24 mouse cellular contexts compared by ENCODE assay signal in the genomic region with DNA sequence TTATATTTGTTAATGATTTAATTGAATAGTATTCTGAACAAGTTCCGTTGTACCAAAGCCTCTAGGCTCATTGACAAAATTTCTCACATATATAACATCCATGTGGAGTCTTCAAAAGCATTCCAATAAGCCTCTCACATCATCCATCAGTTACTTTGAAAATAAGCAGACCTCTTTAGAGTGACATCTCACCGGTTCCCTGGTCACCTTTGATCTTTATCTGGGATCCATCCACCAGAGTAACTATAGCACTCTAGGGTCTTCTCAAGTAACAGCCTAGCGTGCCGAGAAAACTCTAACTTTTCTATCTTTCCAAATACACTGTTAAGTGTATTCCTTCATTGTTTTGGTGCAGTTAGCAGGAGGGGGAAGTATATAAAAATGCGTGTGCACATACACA. TPM values are rescaled to one million over a fixed set of nuclear protein-coding genes. Genes with fewer than 3 reads are reported as not detected.
DNase-seq lines count a peak whose midpoint lies in the region; ATAC-seq and TF ChIP-seq lines count a peak whose summit lies in the region.
"Had no signal": no experiment of that assay in that cellular context is flagged by ENCODE, and none has a peak within 500 bp of the region (broad histone marks: within the 10 kb centered on the region; RNA-seq: fewer than 3 reads in every experiment).

No protein-coding gene starts in this region.

- no peak for TF ChIP-seq EP300 in stomach, postnatal 0 days (optimal IDR thresholded peaks at IDR 0.05)

- H3K4me1 ChIP-seq in midbrain, embryonic 11.5 days (ENCODE audit: control insufficient read depth, insufficient read depth, low read length): no peaks in the 10 kb centered on the region
- H3K4me1 ChIP-seq in midbrain, embryonic 10.5 days: no peaks in the 10 kb centered on the region
- 0 out of 2 replicates have a peak, but pooled peaks cover 2% of the 10 kb centered on the region for H3K4me1 ChIP-seq in hindbrain, embryonic 10.5 days (replicated peaks)
- no peaks in the 10 kb centered on the region for H3K4me1 ChIP-seq in stomach, postnatal 0 days (replicated peaks; ENCODE audit: control insufficient read depth, insufficient read depth)
- H3K4me1 ChIP-seq: embryonic facial prominence, embryonic 13.5 days; embryonic facial prominence, embryonic 15.5 days; forebrain, embryonic 10.5 days; forebrain, embryonic 12.5 days had no signal

- 83% methylated on average over 5 of the region's 5 CpGs for WGBS in midbrain, embryonic 11.5 days
- 82% methylated on average over 5 of the region's 5 CpGs for WGBS in midbrain, embryonic 10.5 days
- 73% methylated on average over 5 of the region's 5 CpGs for WGBS in hindbrain, embryonic 10.5 days
- 59% methylated on average over 5 of the region's 5 CpGs for WGBS in stomach, postnatal 0 days

- H3K36me3 ChIP-seq in midbrain, embryonic 11.5 days (ENCODE audit: control insufficient read depth, insufficient read depth, low read length): no peaks in the 10 kb centered on the region
- no peaks in the 10 kb centered on the region for H3K36me3 ChIP-seq in midbrain, embryonic 10.5 days
- H3K36me3 ChIP-seq in hindbrain, embryonic 10.5 days: no peaks in the 10 kb centered on the region
- no peaks in the 10 kb centered on the region for H3K36me3 ChIP-seq in stomach, postnatal 0 days (ENCODE audit: control insufficient read depth, insufficient read depth, low read length)
- H3K36me3 ChIP-seq: embryonic facial prominence, embryonic 13.5 days; embryonic facial prominence, embryonic 15.5 days; forebrain, embryonic 10.5 days; forebrain, embryonic 12.5 days had no signal

- no peak overlapping the region for H3K4me2 ChIP-seq in midbrain, embryonic 11.5 days
- H3K4me2 ChIP-seq in stomach, postnatal 0 days (replicated peaks; ENCODE audit: low read depth): no peak overlapping the region
- H3K4me2 ChIP-seq: embryonic facial prominence, embryonic 13.5 days; embryonic facial prominence, embryonic 15.5 days; forebrain, embryonic 12.5 days had no signal

- no peak for TF ChIP-seq CTCF in layer of hippocampus, adult 2 months (conservative IDR thresholded peaks at IDR 0.05)
- TF ChIP-seq CTCF in stomach, postnatal 0 days (IDR thresholded peaks at IDR 0.05; ENCODE audit: low read depth): no peak

- H3K9me3 ChIP-seq in midbrain, embryonic 11.5 days (ENCODE audit: control insufficient read depth, low read length): no peaks in the 10 kb centered on the region
- H3K9me3 ChIP-seq in midbrain, embryonic 10.5 days (replicated peaks): no peaks in the 10 kb centered on the region
- H3K9me3 ChIP-seq in hindbrain, embryonic 10.5 days: no peaks in the 10 kb centered on the region
- H3K9me3 ChIP-seq in stomach, postnatal 0 days (ENCODE audit: control insufficient read depth, low read length): no peaks in the 10 kb centered on the region
- H3K9me3 ChIP-seq: embryonic facial prominence, embryonic 13.5 days; embryonic facial prominence, embryonic 15.5 days; forebrain, embryonic 10.5 days; forebrain, embryonic 12.5 days had no signal

- no peak overlapping the region for H3K4me3 ChIP-seq in midbrain, embryonic 11.5 days (ENCODE audit: low read depth, low read length)
- H3K4me3 ChIP-seq in midbrain, embryonic 10.5 days: no peak overlapping the region
- H3K4me3 ChIP-seq in layer of hippocampus, adult 2 months: no peak overlapping the region
- H3K4me3 ChIP-seq in hindbrain, embryonic 10.5 days: no peak overlapping the region
- H3K4me3 ChIP-seq in stomach, postnatal 0 days (ENCODE audit: low read depth, low read length): no peak overlapping the region
- H3K4me3 ChIP-seq: embryonic facial prominence, embryonic 13.5 days; embryonic facial prominence, embryonic 15.5 days; erythroblast, embryonic 14.5 days; forebrain, embryonic 10.5 days; forebrain, embryonic 12.5 days had no signal

- no peak overlapping the region for H3K9ac ChIP-seq in midbrain, embryonic 11.5 days (ENCODE audit: low read length)
- H3K9ac ChIP-seq in stomach, postnatal 0 days (ENCODE audit: low read length): no peak overlapping the region
- H3K9ac ChIP-seq: embryonic facial prominence, embryonic 13.5 days; embryonic facial prominence, embryonic 15.5 days; forebrain, embryonic 12.5 days; forebrain, postnatal 0 days had no signal

- DNase-seq in midbrain, embryonic 11.5 days (ENCODE audit: low spot score, missing footprints): peak; percentile 69
- no peak for DNase-seq in midbrain, embryonic 10.5 days (ENCODE audit: low spot score)
- peak; percentile 53 for DNase-seq in embryo, embryonic 10.5 days (ENCODE audit: low spot score)
- peak; percentile 35 for DNase-seq in embryo, embryonic 9.5 days (ENCODE audit: extremely low spot score)
- DNase-seq in mesoderm, embryonic 11.5 days (ENCODE audit: low read depth, low spot score): peak; percentile 51
- DNase-seq in layer of hippocampus, adult 2 months (ENCODE audit: low spot score in 2 of 2): no peak
- no peak for DNase-seq in hindbrain, embryonic 10.5 days (ENCODE audit: low spot score)
- DNase-seq in stomach, postnatal 0 days (ENCODE audit: low spot score): no peak
- DNase-seq: adrenal gland, adult 2 months; adrenal gland, postnatal 10 days; adrenal gland, postnatal 25 days; cerebellum, adult 11 months; cerebellum, adult 18-20 months; cerebellum, adult 8-10 months; cerebellum, adult 9-11 months; cerebellum, postnatal 14 days; cerebellum, postnatal 36 days; forebrain, postnatal 0 days had no signal

- no peak overlapping the region for H3K27ac ChIP-seq in midbrain, embryonic 11.5 days (ENCODE audit: low read depth, low read length)
- no peak overlapping the region for H3K27ac ChIP-seq in midbrain, embryonic 10.5 days (replicated peaks)
- no peak overlapping the region for H3K27ac ChIP-seq in layer of hippocampus, adult 2 months
- no peak overlapping the region for H3K27ac ChIP-seq in hindbrain, embryonic 10.5 days
- no peak overlapping the region for H3K27ac ChIP-seq in stomach, postnatal 0 days (replicated peaks)
- H3K27ac ChIP-seq: embryonic facial prominence, embryonic 13.5 days; embryonic facial prominence, embryonic 15.5 days; forebrain, embryonic 10.5 days; forebrain, embryonic 12.5 days had no signal

- ATAC-seq in midbrain, embryonic 11.5 days (ENCODE audit: low FRiP score): no peak
- ATAC-seq in stomach, postnatal 0 days (ENCODE audit: low FRiP score, low TSS enrichment): no peak
- ATAC-seq: forebrain, embryonic 14.5 days; forebrain, postnatal 0 days had no signal

- H3K27me3 ChIP-seq in midbrain, embryonic 11.5 days (ENCODE audit: control insufficient read depth, insufficient read depth, low read length): no peaks in the 10 kb centered on the region
- no peaks in the 10 kb centered on the region for H3K27me3 ChIP-seq in midbrain, embryonic 10.5 days (ENCODE audit: low read depth, poor library complexity, severe bottlenecking)
- H3K27me3 ChIP-seq in hindbrain, embryonic 10.5 days (ENCODE audit: insufficient read depth, poor library complexity, severe bottlenecking): no peaks in the 10 kb centered on the region
- no peaks in the 10 kb centered on the region for H3K27me3 ChIP-seq in stomach, postnatal 0 days (ENCODE audit: control insufficient read depth, insufficient read depth, low read length)
- H3K27me3 ChIP-seq: embryonic facial prominence, embryonic 13.5 days; embryonic facial prominence, embryonic 15.5 days; forebrain, embryonic 12.5 days had no signal

RNA-seq across cellular contexts. Expression of gene Mad2l1, which starts 55.6 kb away (rescaled TPM):
- polyA plus RNA-seq in midbrain, embryonic 11.5 days (2014; fragmentation: Nextera tagmentation; extraction: Ambion mirVana): 133 and 142 TPM in 2 replicates
- polyA plus RNA-seq in midbrain, embryonic 10.5 days (2016; fragmentation: Nextera tagmentation; extraction: Ambion mirVana): 139 and 158 TPM in 2 replicates
- 1 to 10 TPM; 6.0 to 6.1 TPM for total RNA-seq in layer of hippocampus, adult 2 months (2021)
- polyA plus RNA-seq in hindbrain, embryonic 10.5 days (2016; fragmentation: Nextera tagmentation; extraction: Ambion mirVana): 118 and 159 TPM in 2 replicates
- 33.8 and 38.6 TPM in 2 replicates for polyA plus RNA-seq in stomach, postnatal 0 days (2015; fragmentation: Nextera tagmentation; extraction: Ambion mirVana)

Comparison
In these comparisons a context has a peak if more than half of its experiments do, and no peak if none do; other contexts are left out.
1. DNase-seq: peak in midbrain, embryonic 11.5 days (single experiment), embryo, embryonic 10.5 days (single experiment), embryo, embryonic 9.5 days (single experiment) and mesoderm, embryonic 11.5 days (single experiment); none in midbrain, embryonic 10.5 days (single experiment), layer of hippocampus, adult 2 months (0 of 2), hindbrain, embryonic 10.5 days (single experiment) and stomach, postnatal 0 days (single experiment).